Mouse (Mus musculus): Measurements from ENCODE around the gene Gng5. TPM values are rescaled to one million over a fixed set of nuclear protein-coding genes. Genes with fewer than 3 reads are reported as not detected.

Gng5 gene
- polyA plus RNA-seq, 1 experiment: 450 TPM

DNA sequence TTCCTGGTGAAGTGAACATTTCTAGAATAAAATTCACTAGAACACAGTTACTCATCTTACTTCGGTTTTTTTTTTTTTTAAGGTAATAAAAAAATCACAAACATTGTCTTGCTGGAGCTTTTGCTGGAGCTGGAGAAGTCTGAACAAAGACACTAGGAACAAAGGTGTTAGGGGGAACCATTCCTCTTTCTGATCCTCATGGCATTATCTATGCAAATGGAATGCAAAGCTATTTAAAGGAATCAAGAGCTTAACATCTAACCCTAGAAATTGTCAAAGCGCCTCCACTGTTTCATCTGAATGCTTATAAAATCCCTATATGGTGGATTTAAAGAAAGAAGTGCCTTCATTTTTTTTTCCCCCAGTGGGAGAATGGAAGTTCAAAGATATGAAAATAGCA is 28.7 kb downstream of the Gng5 start:
- no peak overlapping the region for H3K27ac ChIP-seq (ENCODE audit: insufficient read depth, low read depth, low read length)
- TF ChIP-seq POLR2A (IDR thresholded peaks at IDR 0.05; ENCODE audit: borderline replicate concordance, low read depth, low read length): no peak
- TF ChIP-seq CTCF (IDR thresholded peaks at IDR 0.05; ENCODE audit: low read depth, low read length): no peak
- H3K4me1 ChIP-seq (ENCODE audit: control insufficient read depth, insufficient read depth, low read length): no peaks in the 10 kb centered on the region
- no peak overlapping the region for H3K4me3 ChIP-seq (ENCODE audit: insufficient read depth, low read length)

DNA sequence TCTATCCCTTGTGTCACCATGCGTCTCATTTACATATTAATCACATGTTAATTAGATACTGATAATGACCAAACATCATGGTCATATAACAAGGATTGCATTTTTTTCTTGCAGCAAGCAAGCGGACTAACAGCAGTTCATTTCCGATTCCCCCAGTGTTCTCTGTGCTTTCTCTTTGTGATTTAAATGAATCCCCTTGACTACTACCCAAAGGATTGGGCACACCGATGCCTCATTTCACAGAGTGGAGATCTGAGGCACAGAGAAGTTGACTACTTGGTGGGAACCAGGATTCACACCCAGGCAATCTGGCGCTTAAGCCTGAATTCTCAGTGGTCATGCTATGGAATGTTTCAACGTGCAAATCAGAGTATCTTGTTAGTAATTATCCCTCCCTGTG is 35.4 kb downstream of the Gng5 start:
- TF ChIP-seq CTCF (IDR thresholded peaks at IDR 0.05; ENCODE audit: low read depth, low read length) (no peak), POLR2A (IDR thresholded peaks at IDR 0.05; ENCODE audit: borderline replicate concordance, low read depth, low read length) (no peak)
- Histone ChIP-seq H3K4me1 (ENCODE audit: control insufficient read depth, insufficient read depth, low read length) (no peaks in the 10 kb centered on the region), H3K4me3 (ENCODE audit: insufficient read depth, low read length) (no peak overlapping the region), H3K27ac (ENCODE audit: insufficient read depth, low read depth, low read length) (no peak overlapping the region)

- Histone ChIP-seq H3K4me1 (ENCODE audit: control insufficient read depth, insufficient read depth, low read length) (no peaks in the 10 kb centered on the region), H3K4me3 (ENCODE audit: insufficient read depth, low read length) (no peak overlapping the region), H3K27ac (ENCODE audit: insufficient read depth, low read depth, low read length) (no peak overlapping the region)
- TF ChIP-seq POLR2A (IDR thresholded peaks at IDR 0.05; ENCODE audit: borderline replicate concordance, low read depth, low read length) (no peak), CTCF (IDR thresholded peaks at IDR 0.05; ENCODE audit: low read depth, low read length) (no peak)
Measured at GRCm38 (mm10) chr3:146540521-146541273, 41.1 kb downstream of the Gng5 start.

DNA sequence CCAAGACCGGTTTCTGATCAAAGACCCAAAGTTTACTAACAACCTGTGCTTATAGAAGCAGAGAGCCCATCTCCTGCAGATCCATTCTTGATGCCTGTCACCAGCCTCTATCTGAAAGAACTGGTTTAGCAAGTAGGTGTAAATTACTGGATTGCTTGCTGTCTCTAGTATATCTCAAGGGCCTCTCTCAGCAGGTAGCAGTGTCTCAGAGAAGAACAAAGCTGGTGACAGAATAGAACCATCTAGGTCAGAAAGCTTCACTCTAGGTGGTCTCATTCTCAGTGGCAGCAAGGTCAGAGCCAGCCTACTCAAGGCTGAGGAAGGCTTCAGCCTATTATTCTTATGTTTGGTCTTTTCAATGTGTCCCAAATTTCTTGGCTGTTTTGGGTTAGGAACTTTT is 44.0 kb downstream of the Gng5 start:
- no peak for TF ChIP-seq CTCF (IDR thresholded peaks at IDR 0.05; ENCODE audit: low read depth, low read length)
- no peak for TF ChIP-seq POLR2A (IDR thresholded peaks at IDR 0.05; ENCODE audit: borderline replicate concordance, low read depth, low read length)
- no peak overlapping the region for H3K27ac ChIP-seq (ENCODE audit: insufficient read depth, low read depth, low read length)
- no peaks in the 10 kb centered on the region for H3K4me1 ChIP-seq (ENCODE audit: control insufficient read depth, insufficient read depth, low read length)
- H3K4me3 ChIP-seq (ENCODE audit: insufficient read depth, low read length): no peak overlapping the region

DNA sequence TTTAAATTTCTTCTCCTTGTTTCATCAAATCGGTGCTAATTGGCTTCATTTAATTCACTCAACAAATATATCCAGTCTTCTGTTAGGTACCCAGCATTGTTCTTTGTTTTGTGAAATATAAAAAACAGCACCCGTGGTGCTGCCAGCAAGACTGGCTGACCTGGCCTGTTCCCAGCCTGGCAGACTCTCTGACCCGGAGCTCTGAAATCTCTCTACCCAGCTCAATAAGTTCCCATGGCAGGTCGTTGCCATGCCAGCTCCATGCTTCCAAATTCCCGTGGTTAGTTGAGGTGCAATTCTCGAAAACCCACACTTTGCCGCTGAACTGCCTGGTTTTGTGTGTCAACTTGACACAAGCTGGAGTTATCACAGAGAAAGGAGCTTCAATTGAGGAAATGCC is 55.2 kb downstream of the Gng5 start:
- no peaks in the 10 kb centered on the region for H3K4me1 ChIP-seq (ENCODE audit: control insufficient read depth, insufficient read depth, low read length)
- TF ChIP-seq CTCF (IDR thresholded peaks at IDR 0.05; ENCODE audit: low read depth, low read length) (no peak), POLR2A (IDR thresholded peaks at IDR 0.05; ENCODE audit: borderline replicate concordance, low read depth, low read length) (no peak)
- H3K4me3 ChIP-seq (ENCODE audit: insufficient read depth, low read length): no peak overlapping the region
- no peak overlapping the region for H3K27ac ChIP-seq (ENCODE audit: insufficient read depth, low read depth, low read length)

Other genes with a start within 250 kb of the Gng5 start
- gene Ssx2ip, start 95.2 kb upstream of the Gng5 start, polyA plus RNA-seq (2012; ENCODE audit: insufficient read depth, insufficient read length, missing spikeins): 6.1 and 6.9 TPM in 2 replicates
- gene Ctbs, start 50.0 kb upstream of the Gng5 start, polyA plus RNA-seq (2012; ENCODE audit: insufficient read depth, insufficient read length, missing spikeins): 27.2 and 31.6 TPM in 2 replicates
- 4.0 and 7.2 TPM in 2 replicates for gene Spata1, start 54 bp upstream of the Gng5 start, polyA plus RNA-seq (2012; ENCODE audit: insufficient read depth, insufficient read length, missing spikeins)
- gene Rpf1, start 21.6 kb downstream of the Gng5 start, polyA plus RNA-seq (2012; ENCODE audit: insufficient read depth, insufficient read length, missing spikeins): 39.9 and 47.4 TPM in 2 replicates
- gene Uox, start 70.6 kb downstream of the Gng5 start, polyA plus RNA-seq (2012; ENCODE audit: insufficient read depth, insufficient read length, missing spikeins): not detected in 2 replicates
- gene Dnase2b, start 115.8 kb downstream of the Gng5 start, polyA plus RNA-seq (2012; ENCODE audit: insufficient read depth, insufficient read length, missing spikeins): not detected in 2 replicates
- not detected in 2 replicates for gene 4930503B20Rik, start 151.5 kb downstream of the Gng5 start, polyA plus RNA-seq (2012; ENCODE audit: insufficient read depth, insufficient read length, missing spikeins)
- not detected in 2 replicates for gene Samd13, start 185.8 kb downstream of the Gng5 start, polyA plus RNA-seq (2012; ENCODE audit: insufficient read depth, insufficient read length, missing spikeins)